Mouse (Mus musculus) liver, adult 2 months (tissue): ENCODE measurements around the gene Pfdn4. TPM values are rescaled to one million over a fixed set of nuclear protein-coding genes. Genes with fewer than 3 reads are reported as not detected.

Source experiments
- DNase-seq: peaks from one replicate; pipeline ENCODE4 v3.0.0-alpha.2; 2011; ENCODE audit warnings: low read depth, low spot score; ENCODE audit errors: extremely low read depth
- H3K27ac ChIP-seq: fragments of 200-500 bp; replicated peaks from 2 replicates; pipeline ENCODE4 v1.5.1; 2012; ENCODE audit warnings: low read depth, mild to moderate bottlenecking, control low read depth, inconsistent platforms, low read length; ENCODE audit not compliant: insufficient read depth
- H3K27me3 ChIP-seq: fragments of 200-500 bp; 2 replicates; pipeline ENCODE4 v1.6.1; 2012; ENCODE audit warnings: mild to moderate bottlenecking, moderate library complexity, low read length, inconsistent platforms; ENCODE audit not compliant: control insufficient read depth, insufficient read depth
- H3K36me3 ChIP-seq: fragments of 200-500 bp; 2 replicates; pipeline ENCODE4 v1.6.1; 2012; ENCODE audit warnings: low read length, inconsistent platforms; ENCODE audit not compliant: control insufficient read depth, insufficient read depth
- H3K4me1 ChIP-seq: fragments of 200-500 bp; 2 replicates; pipeline ENCODE4 v1.6.1; 2011; ENCODE audit warnings: low read length; ENCODE audit not compliant: control insufficient read depth, insufficient read depth
- H3K4me3 ChIP-seq: fragments of 200-500 bp; 2 replicates; pipeline ENCODE4 v1.5.1; 2011; ENCODE audit warnings: low read depth, mild to moderate bottlenecking, control low read depth, low read length, moderate library complexity; ENCODE audit not compliant: insufficient read depth
- H3K79me2 ChIP-seq: fragments of 200-500 bp; 2 replicates; pipeline ENCODE4 v1.6.1; 2012; ENCODE audit warnings: inconsistent platforms, mild to moderate bottlenecking, low read length, moderate library complexity; ENCODE audit not compliant: control insufficient read depth, insufficient read depth
- H3K9ac ChIP-seq: fragments of 200-500 bp; 2 replicates; pipeline ENCODE4 v1.6.1; 2012; ENCODE audit warnings: low read depth, mild to moderate bottlenecking, control low read depth, inconsistent platforms, low read length
- CTCF ChIP-seq: fragments of 200-500 bp; IDR thresholded peaks from 2 replicates; pipeline ENCODE4 v1.5.1; 2011; ENCODE audit warnings: low read depth, low read length, control low read depth
- POLR2A ChIP-seq: fragments of 200-500 bp; IDR thresholded peaks from 2 replicates; pipeline ENCODE4 v1.6.1; 2011; ENCODE audit warnings: low read length, control low read depth; ENCODE audit not compliant: insufficient read depth; ENCODE audit errors: extremely low read depth
- WGBS: fragments of 180-500 bp; shearing (Covaris S2); methylation state at CpG from one replicate; pipeline ENCODE4 v1.1.7; 2018; 5-methylcytosine and 5-hydroxymethylcytosine counted together
- polyA plus RNA-seq: library from polyadenylated mRNA; depleted of rRNA; stranded (reverse); fragments of >200 nt; gene quantifications from 2 replicates; pipeline ENCODE4 v1.2.3, GENCODE M21; 2012
- total RNA-seq: library from RNA; depleted of rRNA; stranded (reverse); fragments of >200 nt; gene quantifications from 2 replicates; pipeline ENCODE4 v1.2.3, GENCODE M21; 2014

The Pfdn4 gene
- total and polyA plus RNA-seq, 2 experiments = 1.4 to 10.6 TPM

DNA sequence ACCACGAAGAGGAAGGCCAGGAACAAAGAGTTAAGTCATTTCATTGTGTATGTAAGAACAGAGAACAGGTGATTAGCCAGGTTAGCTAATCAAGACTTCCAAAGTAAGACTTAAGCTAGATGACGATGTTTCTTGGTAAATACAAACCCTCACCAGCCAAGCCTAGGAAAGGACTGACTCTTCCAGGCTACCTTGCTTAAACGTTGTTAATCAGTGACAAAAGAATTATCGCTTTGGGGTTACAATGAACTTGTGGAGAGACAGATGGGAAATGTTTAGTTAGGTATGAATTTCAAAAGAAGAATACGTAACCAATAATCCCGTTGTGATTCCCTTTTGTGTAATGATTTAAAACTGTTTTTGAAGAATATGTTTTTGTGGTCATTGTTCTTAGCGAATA lies 48.7 kb downstream of the Pfdn4 start:
- TF ChIP-seq CTCF (no peak), POLR2A (no peak)
- H3K27me3 ChIP-seq = no peaks in the 10 kb centered on the region
- H3K9ac ChIP-seq = no peak overlapping the region
- no peak for DNase-seq
- no peaks in the 10 kb centered on the region for H3K4me1 ChIP-seq
- no peak overlapping the region for H3K27ac ChIP-seq
- 77% methylated on average over 7 of the region's 7 CpGs for WGBS
- H3K79me2 ChIP-seq = no peaks in the 10 kb centered on the region
- no peak overlapping the region for H3K4me3 ChIP-seq
- no peaks in the 10 kb centered on the region for H3K36me3 ChIP-seq

DNA sequence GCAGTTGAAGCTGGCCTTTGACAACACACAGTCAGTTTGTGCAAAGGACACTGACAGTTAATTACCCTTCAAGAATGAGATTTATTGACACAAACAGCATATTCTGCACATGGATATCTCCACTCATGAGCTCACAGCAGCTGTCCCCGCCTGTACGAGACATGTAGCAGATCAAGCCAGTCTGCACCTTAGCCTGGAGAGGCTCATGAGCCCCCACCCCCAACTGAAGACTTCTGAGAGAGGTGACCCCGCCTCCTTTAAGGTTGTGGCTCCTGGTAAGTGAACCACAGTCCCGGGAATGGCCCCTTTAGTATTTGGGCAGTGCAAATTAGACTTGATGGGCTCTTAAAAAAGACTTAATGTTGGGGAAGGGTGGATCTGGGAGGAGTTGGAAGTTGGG lies 49.5 kb downstream of the Pfdn4 start:
- Histone ChIP-seq H3K27me3 (no peaks in the 10 kb centered on the region), H3K36me3 (no peaks in the 10 kb centered on the region), H3K9ac (no peak overlapping the region), H3K79me2 (no peaks in the 10 kb centered on the region), H3K4me3 (no peak overlapping the region), H3K4me1 (no peaks in the 10 kb centered on the region), H3K27ac (no peak overlapping the region)
- no peak for DNase-seq
- no peak for TF ChIP-seq POLR2A
- TF ChIP-seq CTCF = no peak
- 76% methylated on average over 4 of the region's 4 CpGs for WGBS

DNA sequence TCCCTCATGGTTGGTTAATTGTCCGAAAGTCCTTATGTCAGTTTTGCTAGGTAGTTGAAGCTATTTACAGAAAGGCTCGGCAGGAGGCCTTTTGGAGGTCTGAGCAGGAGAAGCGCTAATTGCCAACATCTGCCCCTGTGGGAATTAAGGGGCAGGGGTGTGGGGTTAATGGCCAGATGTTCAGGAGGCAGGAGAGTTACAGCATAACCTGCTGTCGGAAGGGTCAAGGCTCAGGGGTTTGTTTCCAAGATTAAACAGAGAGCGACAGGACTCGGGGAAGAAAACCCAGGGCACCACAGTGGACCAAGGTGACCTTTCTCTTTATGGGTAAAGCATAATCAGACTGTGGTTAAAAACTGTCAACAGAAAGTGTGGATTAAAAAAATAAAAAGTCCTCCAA lies 51.3 kb downstream of the Pfdn4 start:
- no peak for DNase-seq
- TF ChIP-seq CTCF (no peak), POLR2A (no peak)
- WGBS = 61% methylated on average over 6 of the region's 6 CpGs
- Histone ChIP-seq H3K4me3 (no peak overlapping the region), H3K9ac (no peak overlapping the region), H3K27me3 (no peaks in the 10 kb centered on the region), H3K4me1 (no peaks in the 10 kb centered on the region), H3K36me3 (no peaks in the 10 kb centered on the region), H3K27ac (no peak overlapping the region), H3K79me2 (no peaks in the 10 kb centered on the region)

DNA sequence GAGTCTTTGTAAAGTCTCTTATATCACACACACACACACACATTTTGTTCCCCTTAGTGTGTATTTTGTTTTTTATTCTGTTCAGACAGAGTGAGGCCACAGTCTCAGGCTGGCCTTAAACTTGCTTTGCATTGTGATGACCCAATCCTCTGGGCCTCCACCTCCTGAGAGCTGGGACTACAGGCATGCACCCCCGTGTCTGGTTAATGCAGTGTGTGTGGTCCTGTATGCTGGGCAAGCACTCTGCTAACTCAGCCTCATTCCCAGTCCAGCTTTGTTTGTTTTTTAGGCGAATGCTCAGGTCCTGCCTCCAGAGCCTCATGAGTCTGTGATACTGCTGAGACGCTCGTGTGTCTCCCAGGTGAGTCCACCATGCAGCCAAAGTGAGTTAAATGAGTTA lies 51.8 kb downstream of the Pfdn4 start:
- no peak overlapping the region for H3K4me3 ChIP-seq
- TF ChIP-seq POLR2A (no peak), CTCF (no peak)
- no peak for DNase-seq
- no peaks in the 10 kb centered on the region for H3K27me3 ChIP-seq
- WGBS = 58% methylated on average over 4 of the region's 4 CpGs
- no peak overlapping the region for H3K27ac ChIP-seq
- H3K9ac ChIP-seq = no peak overlapping the region
- H3K79me2 ChIP-seq = no peaks in the 10 kb centered on the region
- H3K4me1 ChIP-seq = no peaks in the 10 kb centered on the region
- no peaks in the 10 kb centered on the region for H3K36me3 ChIP-seq

DNA sequence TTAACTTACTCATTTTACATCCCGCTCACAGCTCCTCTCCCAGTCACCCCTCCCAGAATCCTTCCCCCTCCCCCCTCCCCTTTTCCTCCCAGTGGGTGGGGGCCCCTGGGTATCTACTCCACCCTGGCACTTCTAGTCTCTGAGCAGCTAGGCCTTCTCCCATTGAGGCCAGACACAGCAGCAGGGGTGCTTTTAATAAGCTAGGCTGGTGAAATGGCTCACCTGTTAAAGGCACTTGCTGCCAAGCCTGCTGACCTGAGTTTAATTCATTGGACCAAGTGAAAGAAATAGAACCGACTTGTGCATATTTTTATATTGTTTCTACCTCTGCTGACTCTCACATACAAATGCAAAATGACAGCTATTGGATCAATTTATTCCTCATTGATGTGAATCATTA lies 52.9 kb downstream of the Pfdn4 start:
- 91% methylated on average over 2 of the region's 2 CpGs for WGBS
- no peaks in the 10 kb centered on the region for H3K79me2 ChIP-seq
- DNase-seq = no peak
- H3K27ac ChIP-seq = no peak overlapping the region
- H3K36me3 ChIP-seq = no peaks in the 10 kb centered on the region
- TF ChIP-seq POLR2A (no peak), CTCF (no peak)
- H3K9ac ChIP-seq = no peak overlapping the region
- H3K4me1 ChIP-seq = no peaks in the 10 kb centered on the region
- no peaks in the 10 kb centered on the region for H3K27me3 ChIP-seq
- H3K4me3 ChIP-seq = no peak overlapping the region

DNA sequence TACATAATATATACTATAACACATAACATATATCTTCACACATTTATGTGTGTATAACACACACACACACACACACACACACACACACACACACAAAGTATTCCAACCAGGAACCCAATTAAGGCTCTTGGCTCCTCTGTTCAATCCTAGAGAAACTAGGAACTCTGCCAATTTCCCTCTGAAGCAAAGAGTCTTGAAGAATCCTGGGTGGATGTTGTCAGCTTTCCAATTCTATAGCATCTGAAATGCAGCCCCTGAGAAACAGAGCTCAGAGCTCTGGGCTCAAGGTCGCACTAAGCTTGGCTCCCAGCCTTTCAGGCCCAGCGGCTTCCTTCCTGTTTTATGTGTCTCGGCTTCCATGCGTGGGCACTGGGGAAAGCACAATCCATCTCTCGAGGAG lies 54.0 kb downstream of the Pfdn4 start:
- 55% methylated on average over 5 of the region's 5 CpGs for WGBS

DNA sequence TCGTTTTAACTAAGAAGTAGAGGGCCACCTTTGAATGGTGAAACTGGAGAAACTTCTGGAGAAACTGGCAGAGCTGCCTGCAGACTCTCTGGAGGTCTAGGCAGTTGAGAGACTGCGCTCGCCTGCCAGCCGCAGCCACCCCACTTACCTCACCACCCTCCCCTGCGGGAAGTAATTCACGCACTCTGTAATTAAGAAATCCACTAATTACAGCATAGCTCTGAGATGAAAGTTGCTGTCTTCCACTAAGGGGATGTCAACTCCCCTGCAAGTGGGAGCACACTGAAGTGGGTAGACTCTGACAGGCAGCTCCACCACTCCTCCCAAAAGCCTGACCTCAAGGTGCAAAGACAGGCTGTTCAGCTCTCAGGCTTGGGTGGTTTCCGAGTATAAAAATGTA lies 55.9 kb downstream of the Pfdn4 start:
- no peaks in the 10 kb centered on the region for H3K4me1 ChIP-seq
- no peak for TF ChIP-seq CTCF
- no peak for TF ChIP-seq POLR2A
- no peak for DNase-seq
- 79% methylated on average over 7 of the region's 7 CpGs for WGBS
- H3K79me2 ChIP-seq = no peaks in the 10 kb centered on the region
- no peaks in the 10 kb centered on the region for H3K36me3 ChIP-seq
- H3K9ac ChIP-seq = no peak overlapping the region
- no peak overlapping the region for H3K27ac ChIP-seq
- H3K27me3 ChIP-seq = no peaks in the 10 kb centered on the region
- H3K4me3 ChIP-seq = no peak overlapping the region

More for the DNA sequence above, 54.0 kb downstream of the Pfdn4 start:
- Histone ChIP-seq H3K4me1 (no peaks in the 10 kb centered on the region), H3K9ac (no peak overlapping the region), H3K4me3 (no peak overlapping the region), H3K79me2 (no peaks in the 10 kb centered on the region), H3K27ac (no peak overlapping the region), H3K36me3 (no peaks in the 10 kb centered on the region), H3K27me3 (no peaks in the 10 kb centered on the region)
- TF ChIP-seq CTCF (no peak), POLR2A (no peak)
- DNase-seq = no peak
